Mouse (Mus musculus): Measurements from ENCODE around the gene Mgea5. TPM values are rescaled to one million over a fixed set of nuclear protein-coding genes. Genes with fewer than 3 reads are reported as not detected.
"Not testable (repeated sequence)": the region's sequence is repeated elsewhere in the genome, so short reads cannot be mapped to it uniquely, and the experiment has no call there.

The Mgea5 gene
- 100 to 1,000 TPM; 137 to 170 (median 155) TPM for total RNA-seq (2022)

DNA sequence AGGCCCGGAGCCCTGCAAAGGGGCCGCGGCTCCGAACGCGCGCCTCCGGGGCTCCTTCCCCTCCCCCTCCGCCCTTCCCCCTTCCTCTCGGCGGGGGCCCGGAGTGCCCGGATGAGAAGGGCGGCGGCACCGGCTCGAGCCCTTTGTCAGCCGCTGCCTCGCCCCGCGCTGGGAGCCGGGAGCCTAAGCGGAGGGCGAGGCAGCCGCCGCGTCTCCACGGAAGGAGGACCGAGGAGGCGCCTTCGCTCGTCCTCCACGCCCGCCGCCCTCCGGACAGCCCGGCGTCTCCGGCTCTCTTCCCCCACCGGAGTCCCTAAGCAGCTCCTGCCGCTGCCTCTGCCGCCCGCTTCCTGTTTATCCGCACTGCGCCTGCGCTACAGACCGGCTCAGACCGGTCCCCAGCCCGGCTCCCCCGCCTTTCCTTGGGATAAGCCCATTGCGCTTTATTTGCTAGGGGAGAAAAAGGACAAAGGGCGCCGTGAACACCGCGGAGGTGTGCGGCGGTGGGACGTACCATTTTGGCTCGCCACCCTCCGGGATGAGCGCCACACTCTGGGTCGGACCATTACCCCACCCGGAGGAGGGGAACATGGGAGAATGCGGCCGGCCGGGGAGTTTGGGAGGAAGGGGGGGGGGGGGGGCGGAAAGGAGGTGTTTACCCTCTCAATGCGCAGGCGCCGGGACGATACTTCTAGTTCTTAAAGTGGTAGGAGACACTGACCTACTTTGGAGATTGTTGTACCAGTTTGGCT is at the start of gene Mgea5:
Gene Mgea5 (minus strand): TSS at position 657 of the 752 bp plus-strand sequence.
- DNase-seq (ENCODE audit: low spot score in 2 of 2) = peak; percentile 98 to 99

DNA sequence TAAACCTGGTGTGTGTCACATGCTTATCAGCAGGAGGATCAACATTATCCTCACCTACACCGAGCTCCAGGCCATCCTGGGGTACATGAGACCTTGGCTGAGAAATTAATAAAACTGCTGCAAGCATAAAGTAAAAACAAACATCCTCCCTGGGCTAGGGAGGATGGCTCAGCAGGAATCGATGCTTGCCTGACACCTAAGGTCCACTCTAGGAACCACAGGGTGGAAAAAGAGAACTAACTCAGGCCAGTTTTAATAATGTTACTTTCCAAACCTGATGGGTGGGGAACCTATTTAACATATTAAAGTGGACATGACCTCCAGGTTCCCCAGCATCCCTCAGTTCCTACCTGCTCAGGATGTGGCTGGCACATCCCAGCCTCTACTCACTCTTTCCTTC is 47.0 kb upstream of the Mgea5 start:
- DNase-seq (ENCODE audit: low spot score in 2 of 2) = no peak

DNA sequence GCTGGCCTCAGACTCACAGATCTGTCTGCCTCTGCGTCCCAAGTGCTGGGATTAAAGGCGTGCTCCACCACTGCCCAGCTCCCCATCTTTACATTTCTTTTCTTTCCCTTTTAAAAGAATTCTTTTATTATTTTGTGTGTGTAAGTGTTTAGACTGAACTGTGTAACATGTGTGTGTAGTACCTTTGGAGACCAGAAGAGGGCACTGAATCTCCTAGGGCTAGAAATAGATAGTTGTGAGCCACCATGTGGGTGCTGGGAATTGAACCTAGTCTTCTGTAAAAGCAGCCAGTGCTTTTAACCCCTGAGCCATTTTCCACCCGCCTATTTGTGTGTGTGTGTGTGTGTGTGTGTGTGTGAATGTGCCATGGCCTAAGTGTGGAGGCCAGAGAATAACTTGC is 44.1 kb upstream of the Mgea5 start:
- no peak for DNase-seq (ENCODE audit: low spot score in 2 of 2)

DNA sequence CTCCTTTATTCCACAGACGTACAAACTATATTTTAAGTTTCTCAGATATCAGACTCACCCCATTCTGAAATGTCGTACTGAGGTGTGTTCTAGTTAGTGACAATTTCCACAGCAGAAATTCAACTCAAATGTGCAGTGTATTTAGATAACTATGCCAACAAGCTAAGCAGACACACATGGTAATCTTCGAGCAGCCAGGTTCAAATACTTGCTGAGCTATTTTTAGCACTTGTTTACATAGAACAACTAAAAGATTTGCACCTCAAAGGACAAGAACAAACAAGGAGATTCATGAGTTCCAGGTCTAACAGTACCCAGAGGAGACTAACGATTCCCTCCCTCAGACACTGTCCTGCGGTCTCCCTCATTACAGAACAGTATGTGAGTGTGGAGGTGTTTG is 43.5 kb upstream of the Mgea5 start:
- no peak for DNase-seq (ENCODE audit: low spot score in 2 of 2)

DNA sequence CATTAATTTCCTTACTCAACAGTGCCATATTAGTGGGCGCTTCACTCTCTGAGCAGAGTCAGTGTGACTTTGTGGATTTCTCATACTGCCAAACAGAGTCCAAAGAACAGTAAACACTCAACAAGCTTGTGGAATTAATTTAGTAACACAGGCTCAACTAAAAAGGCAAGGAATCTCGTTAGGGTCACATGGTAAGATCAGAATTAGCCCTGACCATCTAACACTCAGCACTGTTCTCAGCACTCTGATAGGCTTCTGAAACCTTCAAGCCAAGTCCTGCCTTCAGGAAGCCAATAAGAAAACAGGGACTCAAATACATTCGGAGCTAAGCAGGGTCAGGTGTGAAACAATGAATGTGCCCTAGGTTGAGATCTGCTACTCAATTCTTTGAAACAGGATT is 42.5 kb upstream of the Mgea5 start:
- DNase-seq (ENCODE audit: low spot score in 2 of 2) = no peak

DNA sequence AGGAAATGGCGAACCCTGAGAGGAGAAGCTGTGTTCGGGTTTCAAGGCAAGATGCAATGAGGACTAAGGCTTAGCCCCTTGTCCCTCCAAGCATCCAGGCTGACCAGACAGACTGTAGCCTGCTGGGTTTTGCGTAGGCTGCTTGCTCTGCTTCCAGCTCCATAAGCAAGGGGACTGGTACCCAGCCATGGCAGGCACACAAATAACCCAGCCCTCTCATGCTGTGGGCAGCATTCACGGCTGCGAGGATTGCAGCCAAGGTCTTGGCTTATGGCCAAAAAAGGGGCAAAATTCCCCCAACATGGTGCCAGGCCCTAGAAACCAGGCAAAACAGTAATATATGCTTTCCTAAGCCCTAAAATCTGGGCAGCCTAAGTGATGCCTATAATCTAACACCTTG is 38.2 kb upstream of the Mgea5 start:
- DNase-seq (ENCODE audit: low spot score in 2 of 2) = no peak

DNA sequence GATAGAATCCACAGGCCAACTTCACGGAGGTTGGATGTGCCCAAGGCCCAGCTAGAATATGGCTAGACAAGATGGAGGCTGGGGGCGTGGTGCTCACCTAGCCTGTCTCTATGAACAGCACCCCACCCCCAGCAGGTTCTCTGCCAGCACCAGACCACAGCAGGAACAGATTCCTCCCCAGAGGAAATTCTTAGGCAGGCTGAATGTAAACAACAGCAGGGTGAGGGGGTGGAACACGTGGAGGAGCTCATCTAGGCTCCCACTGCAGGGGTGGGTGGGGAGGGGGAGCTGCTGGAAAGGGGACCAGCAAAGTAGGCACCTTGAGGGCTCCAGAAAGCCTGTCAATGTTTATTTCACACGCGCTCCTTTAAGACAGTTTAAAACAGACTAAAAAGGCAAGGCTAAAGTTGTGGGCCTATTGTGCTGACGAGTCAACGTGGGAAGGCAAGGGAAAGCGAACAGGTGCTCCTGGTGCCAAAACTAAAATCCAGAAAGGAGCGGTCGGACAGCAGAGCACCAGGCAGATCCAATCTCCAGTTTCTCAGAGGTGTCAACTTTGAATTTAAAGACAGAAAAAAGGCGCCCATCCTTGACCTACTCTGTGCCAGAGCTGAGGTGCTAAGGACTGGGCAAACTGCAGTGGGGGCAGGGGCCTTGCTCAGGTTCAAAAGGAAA is 34.3 kb upstream of the Mgea5 start:
- DNase-seq (ENCODE audit: low spot score in 2 of 2) = peak in 1 of 2 experiments; percentile 55

DNA sequence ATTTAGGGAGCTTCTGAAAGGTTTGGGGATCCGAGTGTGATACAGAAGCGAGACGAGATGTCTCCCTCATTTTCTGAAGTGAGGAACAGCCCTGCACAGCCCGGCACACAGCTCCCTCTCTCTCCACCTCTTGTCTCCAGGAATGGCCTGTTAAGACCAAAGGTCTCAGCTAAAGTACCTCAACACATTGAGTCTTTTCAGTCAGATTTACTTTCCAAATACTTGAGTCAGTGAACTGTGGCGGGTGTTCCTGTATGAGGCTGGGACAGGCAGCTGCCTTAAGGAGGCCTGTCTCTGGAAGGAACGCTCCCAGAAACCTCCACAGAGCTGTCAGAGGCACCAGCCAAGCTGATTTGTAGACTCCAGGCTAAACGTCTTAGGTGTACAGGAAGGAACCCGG is 33.1 kb upstream of the Mgea5 start:
- no peak for DNase-seq (ENCODE audit: low spot score in 2 of 2)

DNA sequence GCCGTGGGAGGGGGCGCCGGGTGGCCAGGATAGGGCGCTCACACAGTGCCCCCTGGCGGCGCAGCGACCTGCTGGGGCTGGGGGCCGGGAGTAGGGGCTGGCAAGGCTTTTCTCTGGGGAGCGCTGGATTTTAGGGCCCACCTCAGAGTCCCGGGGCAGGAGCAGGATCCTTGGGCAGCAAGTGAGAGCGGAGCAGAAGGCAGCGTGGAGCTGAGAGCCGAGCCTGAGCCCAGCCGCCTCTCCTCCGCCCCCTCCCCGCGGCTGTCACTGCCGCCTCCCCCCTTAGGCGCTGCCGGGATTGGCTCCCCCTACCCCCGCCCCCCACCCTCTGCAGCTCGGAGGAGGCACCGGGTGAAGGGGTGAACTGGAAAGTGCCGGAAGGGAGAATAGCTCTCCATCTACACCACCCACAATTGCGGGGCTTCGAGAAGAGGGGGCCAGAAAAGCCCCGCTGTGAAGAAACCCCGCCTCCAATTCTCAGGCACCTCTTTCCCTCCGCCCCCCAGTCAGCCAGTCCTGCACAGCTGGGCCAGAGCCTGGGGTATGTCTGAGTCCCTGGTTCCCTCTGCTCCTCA is 32.3 kb upstream of the Mgea5 start, which contains the start of gene Kcnip2:
Gene Kcnip2 (minus strand): TSS at position 231 of the 575 bp plus-strand sequence.
- DNase-seq (ENCODE audit: low spot score in 2 of 2) = peak in 1 of 2 experiments; percentile 55

DNA sequence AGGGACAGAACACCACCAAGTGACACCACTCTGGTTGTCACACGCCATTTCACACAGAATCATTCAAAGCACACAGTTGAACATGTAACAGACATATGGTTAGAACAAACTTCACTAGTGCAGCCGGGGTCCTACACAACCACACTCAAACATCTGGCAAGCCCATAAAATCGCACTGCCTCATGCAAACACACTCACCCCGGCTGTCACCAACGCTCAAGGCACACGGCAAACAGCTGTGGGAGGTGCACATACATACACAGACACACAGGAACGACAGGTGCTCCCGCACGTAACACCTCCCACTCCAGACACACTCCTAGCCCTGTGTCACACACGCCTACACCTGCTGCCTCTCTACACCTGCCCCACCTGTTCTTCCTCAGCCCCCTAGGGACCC is 31.5 kb upstream of the Mgea5 start:
- no peak for DNase-seq (ENCODE audit: low spot score in 2 of 2)

DNA sequence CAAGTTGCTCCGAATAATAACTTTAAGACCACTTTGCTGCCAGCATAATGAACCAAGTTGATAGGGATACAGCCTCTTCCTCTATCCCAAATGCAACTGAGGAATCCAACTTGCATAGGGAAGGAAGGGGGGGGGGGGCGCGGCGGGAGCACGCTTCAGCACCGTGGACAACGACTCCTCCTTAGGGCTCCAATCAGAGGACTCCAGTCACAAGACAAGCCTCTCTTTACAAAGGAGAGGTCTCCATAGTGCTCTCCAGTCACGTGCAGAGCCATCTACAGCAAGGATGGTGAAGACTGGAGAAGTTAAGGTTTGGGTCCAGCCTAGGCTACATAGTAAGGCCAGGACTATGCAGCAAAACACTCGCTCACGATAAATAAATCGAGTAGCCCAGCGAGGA is 30.2 kb upstream of the Mgea5 start:
- no peak for DNase-seq (ENCODE audit: low spot score in 2 of 2)

DNA sequence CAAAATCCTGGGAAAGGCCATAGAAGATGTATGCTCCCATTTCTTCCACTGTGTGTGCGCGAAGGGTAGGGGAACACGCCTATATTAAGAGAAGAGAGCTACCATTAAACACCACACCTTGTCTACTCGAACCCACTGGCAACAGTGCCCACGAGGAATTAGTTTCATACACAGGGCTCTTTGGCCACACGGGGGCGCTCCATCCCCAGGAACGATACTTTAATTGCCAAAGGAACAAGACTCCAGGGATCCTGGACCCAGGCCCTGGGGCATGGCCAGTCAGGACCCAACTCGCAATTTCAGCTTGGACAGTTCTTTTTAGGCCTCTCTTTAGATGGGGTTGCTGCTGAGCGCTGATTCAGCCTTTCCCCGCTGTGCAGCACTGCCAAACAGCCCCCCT is 29.6 kb upstream of the Mgea5 start:
- peak; percentile 83 to 94 for DNase-seq (ENCODE audit: low spot score in 2 of 2)

DNA sequence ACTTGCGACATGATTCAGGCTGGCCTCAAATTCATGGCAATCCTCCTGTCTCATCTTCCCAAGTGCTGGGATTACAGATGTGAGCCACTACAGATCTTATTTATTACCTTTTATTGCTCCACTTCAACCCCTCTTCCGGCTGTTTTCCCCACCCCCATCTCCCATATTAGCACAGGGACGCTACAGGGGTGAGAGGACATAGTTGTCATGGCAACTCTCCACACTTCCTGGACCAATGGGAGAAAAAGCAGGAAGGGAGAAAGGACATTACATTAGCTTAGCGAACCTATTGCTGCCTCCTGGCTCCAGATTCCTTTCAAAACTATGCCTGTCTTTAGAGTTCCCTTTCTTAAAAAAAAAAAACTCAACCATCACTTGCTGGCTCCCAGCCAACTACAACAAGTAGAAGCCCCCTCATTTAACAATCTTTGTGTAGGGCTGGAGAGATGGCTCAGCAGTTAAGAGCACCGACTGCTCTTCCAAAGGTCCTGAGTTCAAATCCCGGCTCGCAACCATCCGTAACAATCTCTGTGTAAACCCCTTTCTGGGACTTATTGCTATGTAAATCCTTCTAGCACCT is 29.1 kb upstream of the Mgea5 start:
- DNase-seq (ENCODE audit: low spot score in 2 of 2) = no peak

DNA sequence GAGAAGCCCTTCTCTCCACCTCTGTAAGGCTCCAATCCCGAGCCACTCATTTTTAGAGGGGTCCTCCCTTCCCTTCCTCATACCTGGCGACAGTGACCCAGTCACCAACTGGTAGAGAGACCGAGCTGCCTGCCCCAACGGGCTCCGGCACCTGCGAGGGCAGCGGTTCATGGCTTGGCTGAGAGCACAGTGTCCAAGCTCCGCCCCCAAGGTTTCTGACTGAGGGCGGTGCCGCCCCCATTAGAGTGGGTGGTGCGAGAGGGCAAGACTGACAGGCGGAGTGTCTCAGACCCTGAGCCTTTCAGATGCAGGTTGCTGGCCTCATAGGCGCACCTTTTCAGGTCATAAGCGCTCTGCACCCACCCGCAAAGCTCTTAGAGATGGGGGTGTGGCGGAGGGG is 28.5 kb upstream of the Mgea5 start:
- no peak for DNase-seq (ENCODE audit: low spot score in 2 of 2)

DNA sequence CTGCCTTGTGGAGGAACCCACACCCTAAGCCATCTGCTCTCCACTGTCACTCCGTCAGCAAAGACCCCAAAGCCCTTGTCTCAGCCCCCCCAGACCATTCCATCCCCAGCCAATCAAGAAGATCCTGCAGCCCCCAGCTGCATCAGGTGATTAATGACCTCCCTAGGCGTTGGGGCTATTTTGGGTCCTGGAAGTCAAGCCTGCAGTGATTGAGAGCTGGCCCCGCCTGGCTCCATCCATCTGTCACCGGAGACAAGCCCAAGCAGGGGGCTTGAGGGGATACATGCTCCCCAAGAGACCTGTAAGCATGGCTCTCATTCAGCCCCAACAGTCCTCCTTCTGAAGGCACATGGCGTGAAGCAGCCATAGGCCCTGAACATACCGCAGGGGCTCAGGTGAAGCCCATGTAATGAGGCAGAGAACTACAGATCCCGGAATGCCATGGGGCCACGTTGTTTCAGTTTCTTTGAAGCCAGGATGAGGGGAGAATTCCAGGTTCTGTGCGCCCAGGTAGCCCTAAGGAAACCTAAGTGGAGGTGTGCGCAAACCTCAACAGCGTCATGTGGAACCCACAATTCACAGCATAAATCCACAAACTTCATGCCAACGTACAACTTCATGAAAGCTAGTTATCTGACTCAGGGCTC is 27.5 kb upstream of the Mgea5 start:
- DNase-seq (ENCODE audit: low spot score in 2 of 2) = no peak

DNA sequence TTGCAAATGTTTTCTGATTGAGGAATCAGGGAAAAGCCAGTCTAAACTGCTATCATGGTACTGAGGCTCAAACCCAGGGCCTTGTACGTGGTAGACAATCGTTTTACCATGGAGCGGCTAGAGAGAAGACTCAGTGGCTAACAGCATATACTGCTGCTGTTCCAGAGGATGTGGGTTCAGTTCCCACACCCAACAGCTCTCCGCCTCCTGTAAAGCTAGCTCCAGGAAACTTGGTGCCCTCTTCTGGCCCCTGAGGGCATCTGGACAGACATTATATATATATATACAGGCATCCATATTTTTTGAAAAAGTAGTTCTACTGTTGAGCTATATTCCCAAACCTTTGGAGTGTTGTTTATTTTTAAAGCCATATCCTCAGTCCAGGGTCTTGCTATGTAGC is 24.1 kb upstream of the Mgea5 start:
- no peak for DNase-seq (ENCODE audit: low spot score in 2 of 2)

DNA sequence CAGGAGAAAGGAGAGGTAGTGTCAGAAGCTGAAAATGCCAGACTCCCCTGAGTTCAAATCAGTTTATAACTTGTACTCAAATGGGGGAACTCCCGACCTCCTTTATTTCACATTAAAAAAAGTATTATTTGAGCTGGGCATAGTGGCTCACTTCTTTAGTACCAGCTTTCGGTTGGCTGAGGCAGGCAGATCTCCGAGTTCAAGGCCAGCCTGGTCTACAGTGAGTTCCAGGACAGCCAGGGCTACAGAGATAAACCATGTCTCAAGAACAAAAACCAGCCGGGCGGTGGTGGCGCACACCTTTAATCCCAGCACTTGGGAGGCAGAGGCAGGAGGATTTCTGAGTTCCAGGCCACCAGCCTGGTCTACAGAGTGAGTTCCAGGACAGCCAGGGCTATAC is 22.2 kb upstream of the Mgea5 start:
- not testable (repeated sequence) for DNase-seq (ENCODE audit: low spot score in 2 of 2)

DNA sequence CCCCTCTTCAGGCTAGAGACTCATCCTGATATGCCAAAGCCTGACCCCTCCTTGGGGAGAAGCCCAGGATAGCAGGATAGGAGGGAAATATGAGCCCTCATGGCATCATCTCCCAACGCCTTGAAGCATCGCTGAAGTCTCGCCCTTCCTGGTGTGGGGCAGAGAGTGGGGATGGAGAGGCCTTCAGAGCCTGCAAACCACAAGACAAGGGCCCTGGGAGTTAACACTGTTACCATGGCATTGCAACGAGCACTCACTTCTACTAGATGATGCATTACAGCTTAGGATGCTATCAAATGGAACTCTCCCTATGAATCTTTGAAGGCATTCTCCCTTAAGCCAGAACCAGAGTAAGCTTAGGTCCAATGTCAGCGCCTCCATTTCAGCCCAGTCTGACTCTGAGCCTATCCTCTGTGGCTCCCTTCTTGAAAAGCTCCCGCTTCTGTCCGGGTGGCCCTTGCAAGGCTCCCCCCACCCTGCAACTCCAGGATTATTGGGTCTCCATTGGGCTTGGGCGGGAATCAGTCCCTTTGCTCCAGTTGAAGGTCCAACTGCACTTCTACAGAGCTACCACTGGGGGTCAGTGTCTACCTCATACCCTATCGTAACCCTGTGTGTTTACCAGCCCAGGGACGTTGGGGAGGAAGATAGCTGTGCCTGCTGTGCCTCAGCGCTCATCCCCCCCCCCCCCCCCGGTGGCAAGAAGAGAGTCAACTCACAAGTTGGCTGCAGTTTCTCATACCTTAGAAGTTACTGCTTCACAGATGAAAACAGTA is 21.1 kb upstream of the Mgea5 start:
- no peak for DNase-seq (ENCODE audit: low spot score in 2 of 2)

DNA sequence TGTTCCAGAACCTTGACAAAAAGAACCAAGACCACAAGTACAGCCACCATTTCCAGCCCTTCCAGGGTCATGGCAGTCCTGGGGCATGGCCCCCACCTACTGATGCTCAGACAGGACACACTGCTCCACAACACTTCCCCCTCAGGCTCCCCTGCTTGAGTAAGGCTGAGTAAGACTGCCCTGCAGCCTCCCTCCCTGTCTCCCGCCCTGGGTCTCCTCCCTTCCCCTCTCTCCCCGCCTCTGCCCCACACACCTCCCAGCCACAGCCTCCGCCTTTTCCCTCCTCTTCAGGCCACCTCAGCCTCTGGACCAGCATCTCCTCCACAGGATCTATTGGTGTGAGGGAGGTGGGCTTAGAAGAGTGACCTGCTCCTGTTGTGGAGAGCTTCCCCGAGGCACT is 19.8 kb upstream of the Mgea5 start:
- DNase-seq (ENCODE audit: low spot score in 2 of 2) = no peak

DNA sequence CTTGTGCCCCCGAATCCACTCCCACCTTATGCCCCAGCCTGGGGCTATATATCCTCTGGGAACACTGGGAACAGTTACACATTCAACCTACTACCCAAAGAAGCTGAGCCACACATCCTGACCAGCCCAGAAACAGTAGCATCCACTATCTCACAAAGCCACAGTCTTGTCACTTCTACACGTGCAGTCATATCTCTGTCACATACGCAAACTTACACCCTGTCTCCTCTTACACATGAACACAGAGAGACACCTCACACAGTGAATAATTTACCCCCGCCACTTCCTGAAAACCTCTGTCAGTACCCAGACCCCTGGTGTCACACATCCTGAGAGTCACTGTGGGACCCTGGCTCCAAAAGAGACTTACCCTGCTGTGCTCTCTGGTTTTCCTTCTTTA is 19.1 kb upstream of the Mgea5 start:
- no peak for DNase-seq (ENCODE audit: low spot score in 2 of 2)

DNA sequence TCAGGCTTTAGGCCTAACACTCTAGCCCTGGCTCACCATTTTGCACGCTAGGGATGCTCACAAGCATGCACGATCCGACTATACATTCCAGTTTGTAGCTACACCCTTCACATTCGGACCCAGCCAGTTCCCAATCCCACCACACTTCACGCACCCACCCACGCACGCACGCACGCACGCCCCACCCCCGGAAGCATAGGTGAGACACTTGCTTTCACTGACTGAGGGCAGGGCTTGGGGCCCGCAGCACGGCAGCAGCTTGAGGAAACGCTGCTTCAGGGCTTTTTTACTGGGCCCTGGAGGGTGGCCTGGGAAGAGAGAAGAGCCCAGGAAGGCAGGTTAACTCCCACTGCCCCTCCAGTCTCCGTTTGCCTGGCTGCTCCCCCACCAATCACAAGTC is 13.2 kb upstream of the Mgea5 start:
- DNase-seq (ENCODE audit: low spot score in 2 of 2) = no peak
